Mouse (Mus musculus) liver, embryonic 16.5 days (tissue): ENCODE measurements around the gene Pbx1. TPM values are rescaled to one million over a fixed set of nuclear protein-coding genes. Genes with fewer than 3 reads are reported as not detected.

Experiments
- ATAC-seq: fragments of 200-750 bp; cut with Nextera tagmentation; 2 replicates; pipeline ENCODE4 v1.8.0; 2017; ENCODE audit warnings: low read depth, mild to moderate bottlenecking, moderate number of reproducible peaks, moderate library complexity
- H3K27ac ChIP-seq: fragments of 300-500 bp; sonication (generic); 2 replicates; pipeline ENCODE4 v1.5.1; 2014; ENCODE audit warnings: mild to moderate bottlenecking, low read length
- H3K27me3 ChIP-seq: fragments of 300-500 bp; sonication (generic); 2 replicates; pipeline ENCODE4 v1.6.1; 2014; ENCODE audit warnings: low read depth, low read length, mixed read lengths; ENCODE audit not compliant: control insufficient read depth, insufficient read depth
- H3K36me3 ChIP-seq: fragments of 300-500 bp; sonication (generic); 2 replicates; pipeline ENCODE4 v1.6.1; 2014; ENCODE audit warnings: mild to moderate bottlenecking; ENCODE audit not compliant: control insufficient read depth, insufficient read depth
- H3K4me1 ChIP-seq: fragments of 300-500 bp; sonication (generic); 2 replicates; pipeline ENCODE4 v1.6.1; 2014; ENCODE audit warnings: low read depth, low read length, mixed read lengths; ENCODE audit not compliant: control insufficient read depth
- H3K4me2 ChIP-seq: fragments of 300-500 bp; sonication (generic); 2 replicates; pipeline ENCODE4 v1.6.1; 2014; ENCODE audit warnings: low read depth, low read length, mixed read lengths
- H3K4me3 ChIP-seq: fragments of 300-500 bp; sonication (generic); 2 replicates; pipeline ENCODE4 v1.5.1; 2014; ENCODE audit warnings: low read depth, mild to moderate bottlenecking, low read length
- H3K9ac ChIP-seq: fragments of 300-500 bp; sonication (generic); 2 replicates; pipeline ENCODE4 v1.6.1; 2014; ENCODE audit warnings: low read depth, low read length
- H3K9me3 ChIP-seq: fragments of 300-500 bp; sonication (generic); replicated peaks from 2 replicates; pipeline ENCODE4 v1.6.1; 2016; ENCODE audit warnings: low read length; ENCODE audit not compliant: control insufficient read depth
- WGBS: fragments of 180-500 bp; shearing (Covaris S2); extraction: QIAGEN DNeasy Blood & Tissue Kit; methylation state at CpG from one replicate; pipeline ENCODE4 v1.1.7; 2014; ENCODE audit not compliant: insufficient replicate concordance; 5-methylcytosine and 5-hydroxymethylcytosine counted together
- polyA plus RNA-seq: library from polyadenylated mRNA; unstranded; fragments of >200 nt; fragmentation: Nextera tagmentation; extraction: Ambion mirVana; gene quantifications from 2 replicates; pipeline ENCODE4 v1.2.1, GENCODE M21; 2015

Gene Pbx1
- polyA plus RNA-seq, 1 experiment from 2014 or later = 2.1 TPM

DNA sequence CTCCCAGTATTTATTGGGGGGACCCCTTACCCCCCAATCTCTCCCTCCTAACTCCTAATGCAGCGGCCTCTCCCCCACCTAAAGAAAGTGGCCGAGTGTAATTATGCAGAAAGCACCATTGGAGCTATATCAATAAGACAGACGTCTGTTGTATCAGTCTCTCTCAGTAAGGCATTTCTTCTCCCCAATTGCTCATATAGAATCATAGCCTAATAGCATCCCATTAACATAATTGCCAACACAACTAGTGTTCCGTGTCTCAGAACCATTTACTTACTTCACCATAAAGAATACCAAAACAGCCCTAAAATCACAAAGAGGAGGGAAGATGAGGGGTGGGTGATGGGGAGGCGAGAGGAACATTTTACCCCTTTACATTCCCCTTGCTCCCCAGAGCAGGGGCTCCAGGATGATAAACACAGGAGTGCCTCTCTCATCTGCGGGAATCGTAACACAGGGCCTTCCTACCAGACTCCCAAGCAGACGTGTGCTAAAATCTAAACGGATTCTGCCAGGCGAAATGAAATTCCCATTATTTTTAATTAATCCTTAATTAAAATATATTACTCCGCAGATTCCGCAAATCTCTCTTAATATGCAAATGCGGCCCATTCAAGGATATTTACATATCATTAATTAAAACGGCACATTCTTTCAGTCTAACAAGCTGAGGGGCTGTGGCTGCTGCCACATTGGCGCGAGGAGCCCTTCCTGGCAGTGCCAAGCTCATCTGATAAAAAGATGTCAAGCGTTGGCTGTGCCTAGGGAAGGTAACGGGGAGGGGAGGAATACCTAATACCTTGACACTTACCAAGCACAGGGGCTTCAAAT is 104.5 kb downstream of the Pbx1 start:
- Histone ChIP-seq H3K9ac (no peak overlapping the region), H3K36me3 (no peaks in the 10 kb centered on the region), H3K4me1 (peaks cover 6% of the 10 kb centered on the region), H3K4me2 (no peak overlapping the region), H3K27ac (no peak overlapping the region), H3K27me3 (no peaks in the 10 kb centered on the region), H3K4me3 (no peak overlapping the region), H3K9me3 (no peaks in the 10 kb centered on the region)
- no peak for ATAC-seq
- 69% methylated on average over 18 of the region's 18 CpGs for WGBS

DNA sequence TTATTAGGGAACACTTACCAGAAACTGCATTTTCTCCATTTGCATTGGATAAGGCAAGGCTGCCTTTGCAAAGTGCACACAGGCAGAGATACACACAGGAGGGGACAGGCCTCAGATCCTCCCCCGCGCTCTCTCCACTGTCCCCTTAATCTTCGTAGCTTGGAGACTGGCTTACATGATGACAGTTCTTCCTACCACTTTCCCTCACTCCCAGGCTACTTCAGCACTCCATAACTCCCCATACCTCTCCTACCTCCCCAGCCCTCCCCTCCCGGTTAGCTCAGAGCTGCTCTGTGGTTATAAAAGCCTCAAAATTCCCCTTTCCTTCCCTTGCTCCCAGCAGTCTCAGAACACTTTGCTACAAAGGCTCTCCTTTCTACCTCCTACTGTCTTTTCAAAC is 106.3 kb downstream of the Pbx1 start:
- no peak overlapping the region for H3K4me2 ChIP-seq
- no peaks in the 10 kb centered on the region for H3K9me3 ChIP-seq
- peaks cover 10% of the 10 kb centered on the region for H3K4me1 ChIP-seq
- no peaks in the 10 kb centered on the region for H3K27me3 ChIP-seq
- no peak overlapping the region for H3K9ac ChIP-seq
- H3K27ac ChIP-seq = no peak overlapping the region
- 70% methylated on average over 4 of the region's 4 CpGs for WGBS
- ATAC-seq = no peak
- H3K4me3 ChIP-seq = no peak overlapping the region
- H3K36me3 ChIP-seq = no peaks in the 10 kb centered on the region

DNA sequence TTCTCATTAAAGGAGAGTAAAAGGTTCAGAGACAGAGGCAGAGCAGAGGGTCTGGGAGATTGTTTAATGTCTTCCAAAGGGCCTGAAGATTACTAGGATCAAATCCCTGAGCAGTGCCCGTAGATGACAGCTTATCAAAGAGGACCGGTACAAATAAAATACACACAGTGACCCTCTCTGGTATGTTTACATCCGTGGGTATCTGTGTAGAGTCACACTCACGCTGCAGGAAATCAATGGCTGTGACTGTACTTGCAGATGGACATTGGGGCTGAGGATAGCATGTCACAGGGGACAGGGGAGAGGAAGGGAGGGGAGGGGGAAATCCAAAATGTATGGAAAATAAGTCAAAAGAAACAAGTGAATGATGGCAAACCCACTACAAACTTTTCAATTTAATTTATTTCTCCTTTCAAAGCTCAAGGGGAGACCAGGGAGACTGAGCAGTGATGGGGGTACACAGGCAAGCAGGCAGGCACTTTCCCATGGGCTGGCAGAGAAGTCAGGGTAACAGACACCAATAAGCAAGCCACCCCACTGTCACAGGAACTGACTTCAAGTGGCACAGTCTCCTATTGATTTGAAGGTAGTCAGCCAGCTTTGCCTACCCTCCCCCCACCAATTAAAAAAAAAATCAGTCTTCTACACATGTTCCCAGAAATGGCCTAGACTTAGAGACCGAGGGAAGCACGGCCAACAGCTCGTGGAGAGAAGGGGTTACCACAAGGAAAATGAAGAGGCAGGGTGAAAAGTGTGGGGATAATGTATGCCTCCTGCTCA is 107.6 kb downstream of the Pbx1 start:
- H3K9me3 ChIP-seq = no peaks in the 10 kb centered on the region
- H3K27ac ChIP-seq = no peak overlapping the region
- WGBS = 57% methylated on average over 7 of the region's 7 CpGs
- no peaks in the 10 kb centered on the region for H3K27me3 ChIP-seq
- H3K9ac ChIP-seq = no peak overlapping the region
- H3K36me3 ChIP-seq = no peaks in the 10 kb centered on the region
- no peak for ATAC-seq
- H3K4me3 ChIP-seq = no peak overlapping the region
- H3K4me2 ChIP-seq = no peak overlapping the region
- peaks cover 12% of the 10 kb centered on the region for H3K4me1 ChIP-seq

DNA sequence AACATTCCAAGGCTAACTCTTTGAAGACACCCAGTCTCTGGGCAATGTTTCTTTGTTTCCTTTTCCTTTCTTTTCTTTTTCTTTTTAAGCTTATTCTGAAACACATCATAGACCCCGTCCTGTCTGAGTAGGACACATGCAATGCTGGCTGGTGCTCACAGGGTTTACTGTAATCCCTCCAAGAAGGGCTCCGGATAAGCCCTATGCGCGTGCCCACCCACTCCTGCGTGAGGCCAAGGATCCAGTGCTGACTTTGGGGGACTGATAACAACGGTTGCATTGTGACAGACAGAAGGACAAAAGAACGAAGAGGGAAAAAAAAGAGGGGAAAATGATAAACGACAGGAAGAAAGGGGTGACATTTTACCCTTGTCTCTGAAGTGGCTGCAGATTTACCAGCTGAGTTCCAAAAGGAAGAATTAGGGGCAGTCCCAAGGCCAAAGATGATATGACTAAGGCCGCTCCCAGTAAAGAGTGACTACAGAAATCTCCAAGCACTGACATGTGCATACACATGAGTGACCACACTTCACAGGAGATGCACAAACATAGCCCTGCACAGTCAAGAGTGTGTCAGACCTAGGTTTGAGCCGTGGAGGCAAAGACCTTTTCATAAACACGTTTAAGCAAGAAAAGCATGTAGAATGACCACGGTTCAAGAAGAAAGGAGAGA is 108.5 kb downstream of the Pbx1 start:
- H3K4me3 ChIP-seq = no peak overlapping the region
- 41% methylated on average over 12 of the region's 12 CpGs for WGBS
- H3K9me3 ChIP-seq = no peaks in the 10 kb centered on the region
- no peaks in the 10 kb centered on the region for H3K36me3 ChIP-seq
- H3K4me2 ChIP-seq = no peak overlapping the region
- no peak overlapping the region for H3K27ac ChIP-seq
- 0 out of 2 replicates have a peak, but pooled peaks have one; percentile 20 for ATAC-seq
- H3K9ac ChIP-seq = no peak overlapping the region
- no peaks in the 10 kb centered on the region for H3K27me3 ChIP-seq
- peaks cover 12% of the 10 kb centered on the region for H3K4me1 ChIP-seq

DNA sequence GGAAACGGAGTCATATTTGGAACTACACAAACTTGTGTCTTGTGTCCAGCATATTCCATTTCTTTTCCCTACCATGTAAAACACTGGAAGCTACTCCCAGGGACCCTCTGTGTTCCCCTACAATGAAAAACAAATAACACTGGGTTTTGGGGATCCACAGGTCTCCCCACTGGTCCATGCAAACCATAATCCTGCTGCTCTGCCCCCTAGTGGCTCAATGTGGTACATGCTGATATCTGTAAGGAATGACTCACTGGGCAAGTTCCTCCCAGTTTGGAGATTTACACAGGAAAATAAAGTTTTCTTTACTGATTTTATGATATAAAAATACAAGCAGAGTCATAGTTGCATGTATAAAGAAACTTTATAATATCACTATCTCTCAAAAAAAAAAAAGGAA is 109.2 kb downstream of the Pbx1 start:
- H3K27ac ChIP-seq = no peak overlapping the region
- 97% methylated on average over 1 of the region's 1 CpGs for WGBS
- H3K4me1 ChIP-seq = peaks cover 12% of the 10 kb centered on the region
- ATAC-seq = peak; percentile 59
- H3K27me3 ChIP-seq = no peaks in the 10 kb centered on the region
- H3K4me3 ChIP-seq = no peak overlapping the region
- no peaks in the 10 kb centered on the region for H3K9me3 ChIP-seq
- H3K36me3 ChIP-seq = no peaks in the 10 kb centered on the region
- no peak overlapping the region for H3K9ac ChIP-seq
- no peak overlapping the region for H3K4me2 ChIP-seq

DNA sequence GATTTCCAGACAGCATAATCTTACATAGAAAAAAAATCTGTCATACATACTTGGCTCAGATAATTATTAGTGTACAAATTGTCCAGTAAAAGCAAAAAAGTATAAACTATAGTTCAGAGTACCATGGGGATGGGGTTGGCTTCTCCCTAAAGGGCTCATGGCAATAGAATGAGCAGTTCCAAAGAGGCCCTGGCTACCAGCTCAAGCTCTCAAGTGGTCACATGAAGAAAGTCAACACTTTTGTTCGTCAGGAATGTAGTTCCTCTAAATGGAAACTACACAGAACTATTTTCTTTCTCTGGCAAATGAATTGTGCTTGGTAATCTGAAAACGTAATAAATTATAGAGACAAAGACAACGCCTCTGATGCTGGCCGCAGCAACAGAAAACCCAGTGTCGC is 112.4 kb downstream of the Pbx1 start:
- 73% methylated on average over 5 of the region's 5 CpGs for WGBS
- no peak for ATAC-seq
- Histone ChIP-seq H3K36me3 (no peaks in the 10 kb centered on the region), H3K4me2 (no peak overlapping the region), H3K27me3 (no peaks in the 10 kb centered on the region), H3K9me3 (no peaks in the 10 kb centered on the region), H3K27ac (no peak overlapping the region), H3K4me1 (peaks cover 12% of the 10 kb centered on the region), H3K9ac (no peak overlapping the region), H3K4me3 (no peak overlapping the region)

DNA sequence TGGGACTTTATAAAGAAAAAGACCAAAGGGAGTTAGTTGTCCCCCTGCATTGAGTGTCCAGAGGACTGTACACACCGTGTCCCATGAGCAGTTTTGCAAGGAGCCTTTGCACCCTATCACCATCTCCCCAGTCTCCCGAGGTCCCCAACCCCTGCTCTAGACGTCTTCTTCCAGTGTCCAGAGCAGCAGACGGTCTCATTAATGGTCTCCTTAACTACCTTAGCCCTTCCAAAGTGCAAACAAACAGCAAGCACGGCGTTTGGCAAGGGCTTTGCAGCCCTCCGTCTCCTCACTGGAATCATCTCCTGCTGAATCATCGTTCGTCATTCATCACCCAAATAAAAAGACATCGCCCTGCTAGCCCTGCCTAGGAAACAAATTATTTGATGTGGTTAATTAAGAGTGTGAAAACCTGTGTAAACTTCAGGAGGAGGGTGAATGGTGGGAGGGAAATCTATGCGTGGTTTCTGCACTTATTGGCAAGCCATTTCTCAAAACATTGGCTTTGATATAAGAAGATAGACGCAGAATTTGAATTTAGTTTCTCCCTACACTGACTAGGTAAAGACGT is 113.1 kb downstream of the Pbx1 start:
- 64% methylated on average over 13 of the region's 13 CpGs for WGBS

DNA sequence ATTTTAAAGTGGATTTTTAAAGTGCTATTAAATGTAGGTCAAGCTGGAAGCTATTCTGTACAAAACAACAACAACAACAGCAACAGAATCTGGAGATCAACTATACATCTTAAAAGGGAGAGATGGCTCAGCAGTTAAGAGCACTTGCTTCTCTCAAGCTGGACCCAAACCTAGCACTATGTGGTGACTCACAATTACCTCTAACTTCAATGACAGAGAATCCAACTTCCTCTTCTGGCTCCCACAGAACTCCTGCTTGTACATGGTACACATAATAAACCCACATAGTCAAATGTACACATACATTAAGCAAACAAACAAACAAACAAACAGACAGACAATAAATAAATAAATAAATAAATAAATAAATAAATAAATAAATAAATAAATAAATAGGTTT is 118.3 kb downstream of the Pbx1 start:
- no peaks in the 10 kb centered on the region for H3K9me3 ChIP-seq
- H3K4me1 ChIP-seq = peaks cover 38% of the 10 kb centered on the region
- no peak overlapping the region for H3K4me2 ChIP-seq
- no peak overlapping the region for H3K9ac ChIP-seq
- H3K27ac ChIP-seq = peak overlapping the region; percentile 43
- no peak overlapping the region for H3K4me3 ChIP-seq
- no peaks in the 10 kb centered on the region for H3K36me3 ChIP-seq
- no peak for ATAC-seq
- H3K27me3 ChIP-seq = no peaks in the 10 kb centered on the region

More for the DNA sequence above, 113.1 kb downstream of the Pbx1 start:
- Histone ChIP-seq H3K4me1 (peaks cover 16% of the 10 kb centered on the region), H3K4me2 (no peak overlapping the region), H3K36me3 (no peaks in the 10 kb centered on the region), H3K27ac (no peak overlapping the region), H3K9ac (no peak overlapping the region), H3K4me3 (no peak overlapping the region), H3K9me3 (no peaks in the 10 kb centered on the region), H3K27me3 (no peaks in the 10 kb centered on the region)
- no peak for ATAC-seq
